Mouse (Mus musculus): Measurements from ENCODE around the gene Ankrd52. TPM values are rescaled to one million over a fixed set of nuclear protein-coding genes. Genes with fewer than 3 reads are reported as not detected.

Gene Ankrd52
- total RNA-seq, 4 experiments from 2014 or later = 38.7 to 48.8 (median 43.2) TPM

GRCm38 (mm10) chr10:128369599-128369998, 7.3 kb upstream of the Ankrd52 start:
- DNase-seq (ENCODE audit: low spot score in 2 of 2) = no peak

GRCm38 (mm10) chr10:128370021-128370420, 6.9 kb upstream of the Ankrd52 start:
- DNase-seq (ENCODE audit: low spot score in 2 of 2) = no peak

GRCm38 (mm10) chr10:128370601-128371000, 6.3 kb upstream of the Ankrd52 start:
- no peak for DNase-seq (ENCODE audit: low spot score in 2 of 2)

- no peak for DNase-seq (ENCODE audit: low spot score in 2 of 2)
Measured at GRCm38 (mm10) chr10:128372142-128372541, 4.8 kb upstream of the Ankrd52 start.

- peak; percentile 38 to 65 for DNase-seq (ENCODE audit: low spot score in 2 of 2)
Measured at GRCm38 (mm10) chr10:128372989-128373748, 3.7 kb upstream of the Ankrd52 start.

- DNase-seq (ENCODE audit: low spot score in 2 of 2) = no peak
Measured at GRCm38 (mm10) chr10:128374393-128374792, 2.5 kb upstream of the Ankrd52 start.

- DNase-seq (ENCODE audit: low spot score in 2 of 2) = no peak
Measured at GRCm38 (mm10) chr10:128376099-128376454, 838 bp upstream of the Ankrd52 start.

GRCm38 (mm10) chr10:128377222-128377939, 466 bp downstream of the Ankrd52 start:
- DNase-seq (ENCODE audit: low spot score in 2 of 2) = no peak

- DNase-seq (ENCODE audit: low spot score in 2 of 2) = no peak
Measured at GRCm38 (mm10) chr10:128377940-128378448, 1.1 kb downstream of the Ankrd52 start.

- peak in 1 of 2 experiments; percentile 43 for DNase-seq (ENCODE audit: low spot score in 2 of 2)
Measured at GRCm38 (mm10) chr10:128378462-128378861, 1.5 kb downstream of the Ankrd52 start.

GRCm38 (mm10) chr10:128379260-128379659, 2.3 kb downstream of the Ankrd52 start:
- peak in 1 of 2 experiments; percentile 51 for DNase-seq (ENCODE audit: low spot score in 2 of 2)

- no peak for DNase-seq (ENCODE audit: low spot score in 2 of 2)
Measured at GRCm38 (mm10) chr10:128380565-128380964, 3.6 kb downstream of the Ankrd52 start.

- DNase-seq (ENCODE audit: low spot score in 2 of 2) = no peak
Measured at GRCm38 (mm10) chr10:128382482-128382881, 5.6 kb downstream of the Ankrd52 start.

- DNase-seq (ENCODE audit: low spot score in 2 of 2) = no peak
Measured at GRCm38 (mm10) chr10:128385902-128386301, 9.0 kb downstream of the Ankrd52 start.

- DNase-seq (ENCODE audit: low spot score in 2 of 2) = no peak
Measured at GRCm38 (mm10) chr10:128388941-128389340, 12.0 kb downstream of the Ankrd52 start.

- DNase-seq (ENCODE audit: low spot score in 2 of 2) = no peak
Measured at GRCm38 (mm10) chr10:128389570-128389969, 12.7 kb downstream of the Ankrd52 start.

GRCm38 (mm10) chr10:128390366-128390765, 13.5 kb downstream of the Ankrd52 start:
- DNase-seq (ENCODE audit: low spot score in 2 of 2) = no peak

- no peak for DNase-seq (ENCODE audit: low spot score in 2 of 2)
Measured at GRCm38 (mm10) chr10:128391850-128392249, 14.9 kb downstream of the Ankrd52 start.

- no peak for DNase-seq (ENCODE audit: low spot score in 2 of 2)
Measured at GRCm38 (mm10) chr10:128396017-128396673, 19.2 kb downstream of the Ankrd52 start.

GRCm38 (mm10) chr10:128396716-128397264, 19.9 kb downstream of the Ankrd52 start:
- no peak for DNase-seq (ENCODE audit: low spot score in 2 of 2)

GRCm38 (mm10) chr10:128397466-128397865, 20.6 kb downstream of the Ankrd52 start:
- no peak for DNase-seq (ENCODE audit: low spot score in 2 of 2)

- DNase-seq (ENCODE audit: low spot score in 2 of 2) = no peak
Measured at GRCm38 (mm10) chr10:128400338-128400737, 23.4 kb downstream of the Ankrd52 start.
